Mouse (Mus musculus): Measurements from ENCODE around the gene Smarca2.

DNA sequence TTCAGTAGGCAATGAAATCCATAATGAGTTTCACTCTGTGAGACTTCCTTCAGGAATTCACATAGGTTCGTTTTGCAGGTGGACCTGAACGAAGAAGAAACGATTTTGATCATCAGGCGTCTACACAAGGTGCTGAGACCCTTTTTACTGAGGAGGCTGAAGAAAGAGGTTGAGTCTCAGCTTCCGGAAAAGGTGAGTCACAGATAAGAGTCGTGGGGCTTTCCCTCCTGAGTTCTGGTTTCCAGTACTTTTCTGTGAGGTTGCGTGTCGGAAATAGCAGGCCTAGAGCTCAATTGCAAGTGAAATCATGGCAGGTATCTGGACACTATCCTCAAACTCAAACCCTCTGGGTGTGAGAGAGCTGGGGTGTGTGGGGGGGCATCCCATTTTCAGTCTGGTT is 78.9 kb downstream of the Smarca2 start:
- TF ChIP-seq CTCF (IDR thresholded peaks at IDR 0.05; ENCODE audit: borderline replicate concordance, insufficient read depth, low read depth, low read length) = no peak
- TF ChIP-seq POLR2A (IDR thresholded peaks at IDR 0.05; ENCODE audit: borderline replicate concordance, insufficient read depth, low read length) = no peak
